Comparison of ENCODE assay signal across 8 mouse cellular contexts in the genomic region with DNA sequence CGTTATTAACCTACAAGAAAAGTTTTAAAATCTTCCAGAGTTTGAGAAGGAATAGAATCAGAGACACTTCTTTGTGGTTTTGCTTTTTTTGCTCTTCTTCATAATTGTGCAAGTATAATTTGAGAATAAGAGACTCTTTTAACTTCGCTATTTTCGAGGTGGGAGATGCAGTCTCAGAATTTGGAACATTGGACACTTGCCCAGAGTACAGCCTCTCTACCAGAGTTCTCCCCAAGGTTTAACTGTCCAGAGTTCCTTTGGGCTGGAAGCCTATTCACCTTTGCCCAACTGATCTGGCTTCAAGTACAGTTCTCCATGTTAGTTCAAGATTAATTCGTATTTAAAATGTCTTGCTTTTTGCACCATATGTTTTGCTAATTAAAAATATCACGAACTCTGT. TPM values are rescaled to one million over a fixed set of nuclear protein-coding genes. Genes with fewer than 3 reads are reported as not detected.
DNase-seq lines count a peak whose midpoint lies in the region; ATAC-seq and TF ChIP-seq lines count a peak whose summit lies in the region.

No protein-coding gene starts in this region.

- H3K36me3 ChIP-seq in midbrain, embryonic 13.5 days, result no peaks in the 10 kb centered on the region

- peaks cover 3% of the 10 kb centered on the region; the same call in 1 of the 2 replicates for H3K27me3 ChIP-seq in midbrain, embryonic 13.5 days

- no peak for DNase-seq in lung, adult 2 months
- no peak for DNase-seq in lung, postnatal 10 days
- DNase-seq in kidney, adult 8-10 months, result peak; percentile 32 to 66
- no peak for DNase-seq in urinary bladder, adult 18-20 months (ENCODE audit: low spot score in 2 of 2)
- no peak for DNase-seq in spleen, adult 18-20 months
- no peak for DNase-seq in embryo, embryonic 11 days

- 46% methylated on average over 5 of the region's 5 CpGs for WGBS in lung, adult 2 months
- 50% methylated on average over 5 of the region's 5 CpGs for WGBS in midbrain, embryonic 13.5 days

- H3K4me2 ChIP-seq in midbrain, embryonic 13.5 days (replicated peaks), result peak overlapping the region; percentile 28

- peak overlapping the region; percentile 44 for H3K4me3 ChIP-seq in lung, adult 2 months (replicated peaks; ENCODE audit: extremely low read depth, low read depth, low read length)
- peak overlapping the region; percentile 56 for H3K4me3 ChIP-seq in midbrain, embryonic 13.5 days (replicated peaks)

- 0 out of 2 replicates have a peak, but pooled peaks have one; percentile 31 for ATAC-seq in erythroid progenitor cell, adult 5-6 weeks (replicated peaks; ENCODE audit: low FRiP score, poor library complexity, severe bottlenecking)
- ATAC-seq in midbrain, embryonic 13.5 days, result no peak

- TF ChIP-seq CTCF in lung, adult 2 months (IDR thresholded peaks at IDR 0.05; ENCODE audit: insufficient read depth, low read length), result no peak

- H3K9ac ChIP-seq in midbrain, embryonic 13.5 days (replicated peaks), result no peak overlapping the region

- no peaks in the 10 kb centered on the region for H3K9me3 ChIP-seq in midbrain, embryonic 13.5 days

- TF ChIP-seq POLR2A in lung, adult 2 months (IDR thresholded peaks at IDR 0.05; ENCODE audit: borderline replicate concordance, extremely low read depth, low read depth, low read length), result no peak

- 0 out of 2 replicates have a peak, but pooled peaks cover 2% of the 10 kb centered on the region for H3K4me1 ChIP-seq in lung, adult 2 months (ENCODE audit: control insufficient read depth, insufficient read depth, low read length)
- H3K4me1 ChIP-seq in midbrain, embryonic 13.5 days (replicated peaks), result no peaks in the 10 kb centered on the region

- H3K27ac ChIP-seq in midbrain, embryonic 13.5 days, result 0 out of 2 replicates have a peak overlapping the region, but pooled peaks have one; percentile 30

RNA-seq across cellular contexts. Expression of a gene that starts 0.5 kb away (rescaled TPM):
- 2.7 and 4.9 TPM in 2 replicates for polyA plus RNA-seq in lung, adult 2 months (2012; rRNA removed)
- total RNA-seq in erythroid progenitor cell, adult 5-6 weeks (2015; ENCODE audit: low replicate concordance), result 5.4 and 8.3 TPM in 2 replicates
- total RNA-seq in erythroid progenitor cell, adult 5-6 weeks (2017; ENCODE audit: low replicate concordance), result 8.2 and 10.3 TPM in 2 replicates
- 15.2 and 15.9 TPM in 2 replicates for polyA plus RNA-seq in midbrain, embryonic 13.5 days (2015; fragmentation: Nextera tagmentation; extraction: Ambion mirVana)

RNA-seq across cellular contexts. Expression of a gene that starts 58.5 kb away (rescaled TPM):
- 11.5 and 15.6 TPM in 2 replicates for polyA plus RNA-seq in lung, adult 2 months (2012; rRNA removed)
- total RNA-seq in erythroid progenitor cell, adult 5-6 weeks (2015; ENCODE audit: low replicate concordance), result 15.1 and 22.6 TPM in 2 replicates
- total RNA-seq in erythroid progenitor cell, adult 5-6 weeks (2017; ENCODE audit: low replicate concordance), result 25.9 and 33.9 TPM in 2 replicates
- 29.2 and 29.4 TPM in 2 replicates for polyA plus RNA-seq in midbrain, embryonic 13.5 days (2015; fragmentation: Nextera tagmentation; extraction: Ambion mirVana)

Comparison
In these comparisons a context has a peak if more than half of its experiments do, and no peak if none do; other contexts are left out.
1. DNase-seq: peak in kidney, adult 8-10 months (2 of 2); none in lung, adult 2 months (single experiment), lung, postnatal 10 days (single experiment), urinary bladder, adult 18-20 months (0 of 2), spleen, adult 18-20 months (0 of 2) and embryo, embryonic 11 days (single experiment).